Mouse (Mus musculus) effector memory CD4-positive, alpha-beta T cell, adult 5 months (primary cell): Measurements from ENCODE around the gene Fam131b. TPM values are rescaled to one million over a fixed set of nuclear protein-coding genes. Genes with fewer than 3 reads are reported as not detected.

Experiments used
- polyA plus RNA-seq: library from polyadenylated mRNA; unstranded; fragments of 100-300 nt; shearing (Covaris generic); gene quantifications from one replicate; pipeline ENCODE4 v1.2.1, GENCODE M21; 2017

The Fam131b gene
- not detected for polyA plus RNA-seq

DNA sequence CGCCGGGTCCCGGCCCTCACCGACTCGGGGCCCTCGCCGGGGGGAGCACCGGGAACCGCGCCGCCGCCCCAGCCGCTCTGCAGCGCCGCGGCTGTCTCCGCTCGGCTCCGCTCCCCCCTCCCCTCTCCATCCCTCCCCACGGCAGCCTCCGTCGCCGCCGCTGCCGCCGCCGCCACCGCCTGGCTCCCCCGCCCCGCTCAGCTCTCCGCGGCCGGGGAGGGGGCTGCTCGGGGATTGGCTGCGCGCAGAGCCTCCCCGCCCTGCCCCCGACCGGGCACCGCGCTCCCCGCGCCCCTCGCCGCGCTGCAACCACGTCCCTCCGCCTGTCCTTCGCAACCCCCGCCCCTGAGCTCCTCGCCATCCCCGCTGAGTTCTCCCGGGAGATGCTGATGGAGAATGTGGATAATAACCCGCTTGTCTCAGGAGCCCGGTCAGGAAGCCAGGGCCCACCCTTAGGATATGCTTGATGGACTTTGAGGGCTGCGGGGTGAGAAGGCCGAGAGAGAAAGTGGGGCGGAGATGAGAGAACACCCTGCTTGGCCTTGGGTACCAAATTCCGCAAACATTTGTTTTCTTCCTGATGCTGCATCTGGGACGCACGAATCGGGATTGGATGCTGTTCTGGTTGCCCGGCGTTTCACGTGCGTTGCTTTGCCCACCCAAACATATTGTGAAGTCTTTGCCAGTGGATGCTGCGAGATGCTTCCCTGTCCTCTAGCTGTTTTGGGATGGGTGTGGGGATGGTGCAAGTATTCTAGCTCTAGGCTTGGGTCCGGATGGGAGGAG lies at the start of gene Fam131b:
Gene Fam131b (minus strand): TSS at position 162 of the 786 bp plus-strand sequence.

GRCm38 (mm10) chr6:42372816-42373547 lies 48.5 kb upstream of the Fam131b start, which contains the start of gene Epha1:
Gene Epha1, minus strand, starts transcription at chr6:42373268.

GRCm38 (mm10) chr6:42349426-42350020 lies 25.1 kb upstream of the Fam131b start, which contains the start of gene Zyx:
Gene Zyx, plus strand, starts transcription at chr6:42349630.

GRCm38 (mm10) chr6:42286448-42286847 lies 38.0 kb downstream of the Fam131b start, which contains the start of gene Clcn1:
Gene Clcn1, plus strand, starts transcription at chr6:42286685.

Other genes with a start within 250 kb of the Fam131b start
- not detected for gene Tas2r139, start 183.7 kb downstream of the Fam131b start, polyA plus RNA-seq
- gene Tas2r144, start 109.3 kb downstream of the Fam131b start, polyA plus RNA-seq = not detected
- 7.0 TPM for gene Gstk1, start 78.7 kb downstream of the Fam131b start, polyA plus RNA-seq
- gene Tmem139, start 62.7 kb downstream of the Fam131b start, polyA plus RNA-seq = not detected
- 32.3 TPM for gene Casp2, start 59.7 kb downstream of the Fam131b start, polyA plus RNA-seq
- not detected for gene Clcn1, start 38.0 kb downstream of the Fam131b start, polyA plus RNA-seq
- gene Zyx, start 25.0 kb upstream of the Fam131b start, polyA plus RNA-seq = 136 TPM
- gene Epha1, start 48.6 kb upstream of the Fam131b start, polyA plus RNA-seq = 0.30 TPM
- not detected for gene Tas2r143, start 75.6 kb upstream of the Fam131b start, polyA plus RNA-seq
- not detected for gene Tas2r135, start 80.8 kb upstream of the Fam131b start, polyA plus RNA-seq
- not detected for gene Tas2r126, start 109.9 kb upstream of the Fam131b start, polyA plus RNA-seq
- gene Olfr458, start 140.6 kb upstream of the Fam131b start, polyA plus RNA-seq = not detected
- gene Olfr457, start 151.7 kb upstream of the Fam131b start, polyA plus RNA-seq = 0.22 TPM
- not detected for gene Olfr456, start 162.6 kb upstream of the Fam131b start, polyA plus RNA-seq
- not detected for gene Olfr455, start 222.9 kb upstream of the Fam131b start, polyA plus RNA-seq